Mouse (Mus musculus) myocyte (in vitro differentiated cells): Measurements from ENCODE around the gene Fam45a. TPM values are rescaled to one million over a fixed set of nuclear protein-coding genes. Genes with fewer than 3 reads are reported as not detected.

ENCODE experiments used
- H3K27me3 ChIP-seq: one replicate; pipeline ENCODE4 v1.6.1; 2011; ENCODE audit not compliant: control insufficient read depth, insufficient read depth, insufficient read length
- H3K36me3 ChIP-seq: one replicate; pipeline ENCODE4 v1.6.1; 2011; ENCODE audit not compliant: control insufficient read depth, insufficient read depth
- H3K4me2 ChIP-seq: one replicate; pipeline ENCODE4 v1.6.1; 2011; ENCODE audit warnings: low read depth, control low read depth
- H3K4me3 ChIP-seq: one replicate; pipeline ENCODE4 v1.5.1; 2011; ENCODE audit warnings: mild to moderate bottlenecking, control low read depth, moderate library complexity
- H3K79me2 ChIP-seq: one replicate; pipeline ENCODE4 v1.6.1; 2011; ENCODE audit not compliant: control insufficient read depth, insufficient read depth
- H3ac ChIP-seq: one replicate; pipeline ENCODE4 v1.6.1; 2011; ENCODE audit not compliant: control insufficient read depth, insufficient read length
- CEBPB ChIP-seq: IDR thresholded peaks from 2 replicates; pipeline ENCODE4 v1.6.1; 2011; ENCODE audit warnings: mild to moderate bottlenecking, moderate library complexity; ENCODE audit not compliant: poor library complexity, insufficient read depth, severe bottlenecking
- E2F4 ChIP-seq: IDR thresholded peaks from one replicate; pipeline ENCODE4 v1.6.1; 2011; ENCODE audit warnings: mild to moderate bottlenecking, control low read depth, moderate library complexity; ENCODE audit not compliant: insufficient read depth
- MAX ChIP-seq: IDR thresholded peaks from one replicate; pipeline ENCODE4 v1.6.1; 2011; ENCODE audit warnings: low read depth, mild to moderate bottlenecking, control low read depth
- MYOD1 ChIP-seq, 3 experiments: IDR thresholded peaks; one replicate each; pipeline ENCODE4 v1.6.1; 2011; ENCODE audit warnings: control low read depth in 2 of 3, low read depth in 2 of 3, mild to moderate bottlenecking in 2 of 3, moderate library complexity in 1 of 3; ENCODE audit not compliant: insufficient read length in 2 of 3, control insufficient read depth in 1 of 3
- MYOG ChIP-seq, 3 experiments: IDR thresholded peaks; one replicate each; pipeline ENCODE4 v1.6.1; 2011; ENCODE audit warnings: control low read depth in 2 of 3, low read depth in 2 of 3, mild to moderate bottlenecking in 2 of 3; ENCODE audit not compliant: insufficient read length in 2 of 3, control insufficient read depth in 1 of 3, insufficient read depth in 1 of 3
- POLR2A ChIP-seq: IDR thresholded peaks from one replicate; pipeline ENCODE4 v1.6.1; 2011; ENCODE audit warnings: low read depth, mild to moderate bottlenecking, control low read depth, moderate library complexity; ENCODE audit not compliant: insufficient read length
- POLR2AphosphoS2 ChIP-seq: IDR thresholded peaks from one replicate; pipeline ENCODE4 v1.6.1; 2011; ENCODE audit warnings: low read depth, control low read depth; ENCODE audit not compliant: insufficient read length
- REST ChIP-seq: IDR thresholded peaks from one replicate; pipeline ENCODE4 v1.6.1; 2011; ENCODE audit warnings: mild to moderate bottlenecking, control low read depth, moderate library complexity; ENCODE audit not compliant: insufficient read depth, insufficient read length
- SRF ChIP-seq: IDR thresholded peaks from one replicate; pipeline ENCODE4 v1.6.1; 2011; ENCODE audit warnings: low read depth; ENCODE audit not compliant: control insufficient read depth, insufficient read length
- TCF12 ChIP-seq: IDR thresholded peaks from one replicate; pipeline ENCODE4 v1.6.1; 2011; ENCODE audit warnings: mild to moderate bottlenecking, control low read depth; ENCODE audit not compliant: poor library complexity, insufficient read depth, severe bottlenecking
- TCF3 ChIP-seq: IDR thresholded peaks from one replicate; pipeline ENCODE4 v1.6.1; 2011; ENCODE audit warnings: low read depth, control low read depth; ENCODE audit not compliant: insufficient read length
- USF1 ChIP-seq: IDR thresholded peaks from one replicate; pipeline ENCODE4 v1.6.1; 2011; ENCODE audit warnings: low read depth, mild to moderate bottlenecking, control low read depth, moderate library complexity
- polyA plus RNA-seq: library from polyadenylated mRNA; unstranded; fragments of >200 nt; fragmentation: generic; extraction: Trizol; gene quantifications from one replicate; pipeline ENCODE4 v1.2.1, GENCODE M21; 2012; ENCODE audit warnings: missing spikeins

The Fam45a gene
- polyA plus RNA-seq, 1 experiment, result 13.4 TPM

- Histone ChIP-seq H3K4me3 (no peak overlapping the region), H3K4me2 (no peak overlapping the region), H3K79me2 (peaks cover 14% of the 10 kb centered on the region), H3ac (no peak overlapping the region), H3K36me3 (peaks cover 3% of the 10 kb centered on the region), H3K27me3 (no peaks in the 10 kb centered on the region)
- TF ChIP-seq POLR2AphosphoS2, result no peak
- TF ChIP-seq E2F4, result no peak
- TF ChIP-seq POLR2A, result no peak
- no peak for TF ChIP-seq CEBPB
- no peak for TF ChIP-seq SRF
- no peak for TF ChIP-seq MYOG (IDR thresholded peaks at IDR 0.05; ENCODE audit: control insufficient read depth in 1 of 3, insufficient read depth in 1 of 3, insufficient read length in 2 of 3, low read depth in 2 of 3)
- no peak for TF ChIP-seq TCF3
- no peak for TF ChIP-seq REST
- TF ChIP-seq TCF12, result no peak
- TF ChIP-seq MYOD1 (IDR thresholded peaks at IDR 0.05; ENCODE audit: control insufficient read depth in 1 of 3, insufficient read length in 2 of 3, low read depth in 2 of 3), result no peak
- no peak for TF ChIP-seq MAX
- no peak for TF ChIP-seq USF1
Measured at GRCm38 (mm10) chr19:60809927-60810326, 1.5 kb upstream of the Fam45a start.

GRCm38 (mm10) chr19:60812036-60812389 lies 628 bp downstream of the Fam45a start:
- peak overlapping the region; percentile 63 for H3K4me3 ChIP-seq
- peak overlapping the region; percentile 61 for H3ac ChIP-seq
- H3K27me3 ChIP-seq, result no peaks in the 10 kb centered on the region
- H3K4me2 ChIP-seq, result peak overlapping the region; percentile 82
- TF ChIP-seq MYOD1 (IDR thresholded peaks at IDR 0.05; ENCODE audit: control insufficient read depth in 1 of 3, insufficient read length in 2 of 3, low read depth in 2 of 3), result no peak
- TF ChIP-seq POLR2A, result no peak
- no peak for TF ChIP-seq MAX
- TF ChIP-seq TCF3, result no peak
- no peak for TF ChIP-seq MYOG (IDR thresholded peaks at IDR 0.05; ENCODE audit: control insufficient read depth in 1 of 3, insufficient read depth in 1 of 3, insufficient read length in 2 of 3, low read depth in 2 of 3)
- TF ChIP-seq POLR2AphosphoS2, result no peak
- no peak for TF ChIP-seq TCF12
- TF ChIP-seq E2F4, result no peak
- TF ChIP-seq CEBPB, result no peak
- no peak for TF ChIP-seq SRF
- TF ChIP-seq USF1, result no peak
- TF ChIP-seq REST, result no peak
- peaks cover 14% of the 10 kb centered on the region for H3K79me2 ChIP-seq
- H3K36me3 ChIP-seq, result peaks cover 6% of the 10 kb centered on the region

GRCm38 (mm10) chr19:60813133-60813532 lies 1.7 kb downstream of the Fam45a start:
- Histone ChIP-seq H3K36me3 (peaks cover 8% of the 10 kb centered on the region), H3K4me2 (no peak overlapping the region), H3K79me2 (peaks cover 14% of the 10 kb centered on the region), H3K4me3 (no peak overlapping the region), H3K27me3 (no peaks in the 10 kb centered on the region), H3ac (no peak overlapping the region)
- TF ChIP-seq MAX (no peak), E2F4 (no peak), MYOG (IDR thresholded peaks at IDR 0.05; ENCODE audit: control insufficient read depth in 1 of 3, insufficient read depth in 1 of 3, insufficient read length in 2 of 3, low read depth in 2 of 3) (no peak), SRF (no peak), USF1 (no peak), TCF3 (no peak)

GRCm38 (mm10) chr19:60818677-60819076 lies 7.3 kb downstream of the Fam45a start:
- no peak overlapping the region for H3K4me2 ChIP-seq
- no peak overlapping the region for H3ac ChIP-seq
- TF ChIP-seq MYOG (IDR thresholded peaks at IDR 0.05; ENCODE audit: control insufficient read depth in 1 of 3, insufficient read depth in 1 of 3, insufficient read length in 2 of 3, low read depth in 2 of 3) (no peak), REST (no peak), TCF3 (no peak), TCF12 (no peak), POLR2A (no peak), SRF (no peak), MYOD1 (IDR thresholded peaks at IDR 0.05; ENCODE audit: control insufficient read depth in 1 of 3, insufficient read length in 2 of 3, low read depth in 2 of 3) (no peak), E2F4 (no peak), USF1 (no peak)
- H3K79me2 ChIP-seq, result no peaks in the 10 kb centered on the region
- peaks cover 21% of the 10 kb centered on the region for H3K36me3 ChIP-seq
- no peak overlapping the region for H3K4me3 ChIP-seq
- H3K27me3 ChIP-seq, result no peaks in the 10 kb centered on the region

- H3ac ChIP-seq, result no peak overlapping the region
- TF ChIP-seq POLR2AphosphoS2, result no peak
- TF ChIP-seq USF1, result no peak
- no peak for TF ChIP-seq MYOD1 (IDR thresholded peaks at IDR 0.05; ENCODE audit: control insufficient read depth in 1 of 3, insufficient read length in 2 of 3, low read depth in 2 of 3)
- no peak for TF ChIP-seq TCF3
- no peak for TF ChIP-seq REST
- TF ChIP-seq MAX, result no peak
- no peak for TF ChIP-seq MYOG (IDR thresholded peaks at IDR 0.05; ENCODE audit: control insufficient read depth in 1 of 3, insufficient read depth in 1 of 3, insufficient read length in 2 of 3, low read depth in 2 of 3)
- no peak for TF ChIP-seq SRF
- TF ChIP-seq POLR2A, result no peak
- no peak for TF ChIP-seq TCF12
- TF ChIP-seq E2F4, result no peak
- no peak for TF ChIP-seq CEBPB
- peaks cover 36% of the 10 kb centered on the region for H3K36me3 ChIP-seq
- no peak overlapping the region for H3K4me2 ChIP-seq
- no peak overlapping the region for H3K4me3 ChIP-seq
- no peaks in the 10 kb centered on the region for H3K79me2 ChIP-seq
- H3K27me3 ChIP-seq, result no peaks in the 10 kb centered on the region
Measured at GRCm38 (mm10) chr19:60837747-60838146, 26.4 kb downstream of the Fam45a start.
